Mouse (Mus musculus) MEL (cell line): Measurements from ENCODE around the gene 0610030E20Rik.

Experiments used
- CHD2 ChIP-seq: IDR thresholded peaks from 2 replicates; pipeline ENCODE4 v1.6.1; 2011; ENCODE audit warnings: low read length, improper control_type of control experiment
- CTCF ChIP-seq, 3 experiments: IDR thresholded peaks in 2 of 3; conservative IDR thresholded peaks in 1 of 3; 2 replicates each; pipeline ENCODE4 v1.5.1; 2011 to 2012; ENCODE audit warnings: low read length in 3 of 3, low read depth in 2 of 3, mild to moderate bottlenecking in 2 of 3, improper control_type of control experiment in 1 of 3, inconsistent platforms in 1 of 3, mixed read lengths in 1 of 3, moderate library complexity in 1 of 3; ENCODE audit not compliant: control insufficient read depth in 1 of 3, insufficient read depth in 1 of 3, poor library complexity in 1 of 3, severe bottlenecking in 1 of 3
- ELF1 ChIP-seq: IDR thresholded peaks from 2 replicates; pipeline ENCODE4 v1.6.1; 2014; ENCODE audit warnings: low read depth, mild to moderate bottlenecking, inconsistent platforms, low read length, improper control_type of control experiment, moderate library complexity
- EP300 ChIP-seq, 2 experiments: IDR thresholded peaks; 2 replicates each; pipeline ENCODE4 v1.6.1; 2011; ENCODE audit warnings: improper control_type of control experiment in 2 of 2, low read length in 2 of 2, low read depth in 1 of 2, mild to moderate bottlenecking in 1 of 2
- GATA1 ChIP-seq: IDR thresholded peaks from 2 replicates; pipeline ENCODE4 v1.6.1; 2011; ENCODE audit warnings: low read depth, low read length, improper control_type of control experiment
- MXI1 ChIP-seq: IDR thresholded peaks from 2 replicates; pipeline ENCODE4 v1.6.1; 2011; ENCODE audit warnings: mild to moderate bottlenecking, low read depth, low read length, improper control_type of control experiment
- POLR2A ChIP-seq, 2 experiments: IDR thresholded peaks; 2 replicates each; pipeline ENCODE4 v1.6.1; 2011 to 2012; ENCODE audit warnings: low read length in 2 of 2, mild to moderate bottlenecking in 2 of 2, control low read depth in 1 of 2, improper control_type of control experiment in 1 of 2, low read depth in 1 of 2, moderate library complexity in 1 of 2; ENCODE audit not compliant: control insufficient read depth in 1 of 2, insufficient read depth in 1 of 2, poor library complexity in 1 of 2
- POLR2AphosphoS2 ChIP-seq: IDR thresholded peaks from 2 replicates; pipeline ENCODE4 v1.6.1; 2011; ENCODE audit warnings: low read length, improper control_type of control experiment
- TCF12 ChIP-seq: IDR thresholded peaks from 2 replicates; pipeline ENCODE4 v1.6.1; 2014; ENCODE audit warnings: low read depth, mild to moderate bottlenecking, inconsistent platforms, low read length, improper control_type of control experiment, moderate library complexity
- UBTF ChIP-seq: IDR thresholded peaks from 2 replicates; pipeline ENCODE4 v1.6.1; 2012; ENCODE audit warnings: low read depth, mild to moderate bottlenecking, inconsistent platforms, low read length, improper control_type of control experiment, moderate library complexity, borderline replicate concordance; ENCODE audit not compliant: insufficient read depth
- ZMIZ1 ChIP-seq: IDR thresholded peaks from 2 replicates; pipeline ENCODE4 v1.6.1; 2012; ENCODE audit warnings: low read depth, mild to moderate bottlenecking, inconsistent platforms, low read length, improper control_type of control experiment, moderate library complexity

- TF ChIP-seq CTCF (IDR thresholded peaks at IDR 0.05 in 2 of 3, conservative IDR thresholded peaks at IDR 0.05 in 1 of 3; ENCODE audit: control insufficient read depth in 1 of 3, insufficient read depth in 1 of 3, low read depth in 2 of 3, low read length in 3 of 3, poor library complexity in 1 of 3, severe bottlenecking in 1 of 3) = no peak
- TF ChIP-seq POLR2A (IDR thresholded peaks at IDR 0.05; ENCODE audit: control insufficient read depth in 1 of 2, insufficient read depth in 1 of 2, low read depth in 1 of 2, low read length in 2 of 2, poor library complexity in 1 of 2) = peak; percentile 72 to 73; a peak in 3 of 4 replicates
- TF ChIP-seq ZMIZ1 = no peak
- TF ChIP-seq MXI1 = no peak
- TF ChIP-seq GATA1 = no peak
- no peak for TF ChIP-seq POLR2AphosphoS2
- TF ChIP-seq EP300 (IDR thresholded peaks at IDR 0.05; ENCODE audit: low read depth in 1 of 2, low read length in 2 of 2) = no peak
- no peak for TF ChIP-seq ELF1
- 0 out of 2 replicates have a peak, but pooled peaks have one; percentile 54 for TF ChIP-seq UBTF
- TF ChIP-seq TCF12 = no peak
- TF ChIP-seq CHD2 = no peak
Observed at GRCm38 (mm10) chr6:72389941-72390771, 43.0 kb downstream of the 0610030E20Rik start, which contains the start of gene Vamp8.
